Mouse (Mus musculus) CD4-positive, CD25-positive, alpha-beta regulatory T cell, adult 4 months (primary cell): Measurements from ENCODE around the gene Gm20911. TPM values are rescaled to one million over a fixed set of nuclear protein-coding genes. Genes with fewer than 3 reads are reported as not detected.
"Not testable (repeated sequence)": the region's sequence is repeated elsewhere in the genome, so short reads cannot be mapped to it uniquely, and the experiment has no call there.

Experiments
- ATAC-seq: one replicate; pipeline ENCODE4 v1.8.0; 2017
- polyA plus RNA-seq, 2 experiments: library from polyadenylated mRNA; unstranded; fragments of 100-300 nt; shearing (Covaris generic); gene quantifications; one replicate each; pipeline ENCODE4 v1.2.1; 2017

Gene Gm20911
- not detected for polyA plus RNA-seq

- not testable (repeated sequence) for ATAC-seq
Observed at GRCm38 (mm10) chrY:81457707-81458106, at the start of gene Gm20911. Gene Gm20911 (plus strand): TSS chrY:81458007.
